Mouse (Mus musculus) ES-E14 (cell line): Measurements from ENCODE around the gene Sv2c.

Source experiments
- HCFC1 ChIP-seq: IDR thresholded peaks from 2 replicates; pipeline ENCODE4 v1.6.1; 2012; ENCODE audit warnings: low read length, inconsistent platforms, borderline replicate concordance; ENCODE audit not compliant: insufficient read depth
- ZC3H11A ChIP-seq: IDR thresholded peaks from 2 replicates; pipeline ENCODE4 v1.6.1; 2012; ENCODE audit warnings: low read depth, mild to moderate bottlenecking, inconsistent platforms, low read length, borderline replicate concordance

DNA sequence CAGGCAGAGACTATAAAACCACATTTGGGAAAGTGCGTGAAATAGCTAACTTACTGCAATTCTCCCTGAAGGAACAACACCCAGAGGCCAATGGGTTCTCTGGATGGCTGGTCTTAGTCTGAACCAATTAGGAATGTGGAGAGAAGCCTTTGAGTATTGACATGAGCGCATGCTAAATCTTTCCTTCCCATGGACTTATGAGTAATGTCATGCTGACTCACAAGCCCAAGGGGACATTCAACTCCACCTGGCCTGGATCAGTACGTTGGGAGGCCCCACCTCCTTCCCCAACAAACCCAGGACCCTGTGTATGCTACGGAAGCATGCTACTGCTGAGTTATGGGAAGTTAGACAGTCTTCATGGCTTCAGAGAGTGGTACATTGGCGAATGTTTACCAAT is 177.2 kb downstream of the Sv2c start:
- TF ChIP-seq ZC3H11A (no peak), HCFC1 (no peak)
